Mouse (Mus musculus): ENCODE measurements around the gene Adgrl4.

Adgrl4 gene

DNA sequence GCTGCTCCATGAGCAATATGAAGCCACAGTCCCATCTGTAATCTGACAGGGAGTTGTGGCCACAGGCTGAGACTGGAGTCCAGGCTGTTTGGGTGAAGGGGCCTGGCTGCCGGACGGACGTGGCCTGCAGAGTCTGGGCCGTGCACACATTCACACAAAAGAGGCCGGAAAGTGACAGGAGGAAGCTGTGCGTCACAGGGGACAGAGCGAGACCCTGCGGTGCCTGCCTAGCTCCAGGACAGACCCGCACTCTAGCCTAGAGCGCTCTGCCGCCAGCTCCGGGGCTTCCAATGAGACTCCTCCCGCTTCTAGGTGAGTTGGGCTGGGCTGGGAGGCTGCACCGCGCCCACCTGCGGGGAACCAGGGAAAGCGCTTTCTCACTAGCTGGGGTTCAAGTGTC is at the start of gene Adgrl4:
Gene Adgrl4 (plus strand): TSS at position 195 of the 400 bp plus-strand sequence.
- no peak for DNase-seq

GRCm38 (mm10) chr3:151390912-151391311 is 46.8 kb upstream of the Adgrl4 start:
- DNase-seq: no peak

GRCm38 (mm10) chr3:151392891-151393290 is 44.8 kb upstream of the Adgrl4 start:
- no peak for DNase-seq

- DNase-seq: no peak
Measured at GRCm38 (mm10) chr3:151393330-151393729, 44.4 kb upstream of the Adgrl4 start.

- no peak for DNase-seq
Measured at GRCm38 (mm10) chr3:151399270-151399669, 38.4 kb upstream of the Adgrl4 start.

DNA sequence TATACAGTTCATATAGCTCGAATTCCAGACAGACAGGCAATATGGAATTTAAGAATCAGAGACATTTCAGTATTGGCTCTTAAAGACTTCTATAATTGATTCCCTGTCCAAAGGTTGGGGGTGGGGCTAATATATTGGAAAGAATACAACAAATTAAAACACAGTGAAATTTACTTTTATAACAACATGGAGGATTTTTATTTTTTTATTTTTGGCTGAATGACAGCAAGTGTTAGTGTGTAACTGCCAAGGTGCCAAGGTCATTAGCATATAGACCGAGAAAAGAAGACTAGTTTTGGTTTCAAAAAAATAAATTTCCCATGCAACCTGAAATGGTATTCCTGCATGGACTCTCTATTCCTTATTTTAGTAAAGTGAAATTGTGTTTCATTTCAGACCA is 26.7 kb upstream of the Adgrl4 start:
- DNase-seq: no peak

- DNase-seq: no peak
Measured at GRCm38 (mm10) chr3:151411488-151411887, 26.2 kb upstream of the Adgrl4 start.

DNA sequence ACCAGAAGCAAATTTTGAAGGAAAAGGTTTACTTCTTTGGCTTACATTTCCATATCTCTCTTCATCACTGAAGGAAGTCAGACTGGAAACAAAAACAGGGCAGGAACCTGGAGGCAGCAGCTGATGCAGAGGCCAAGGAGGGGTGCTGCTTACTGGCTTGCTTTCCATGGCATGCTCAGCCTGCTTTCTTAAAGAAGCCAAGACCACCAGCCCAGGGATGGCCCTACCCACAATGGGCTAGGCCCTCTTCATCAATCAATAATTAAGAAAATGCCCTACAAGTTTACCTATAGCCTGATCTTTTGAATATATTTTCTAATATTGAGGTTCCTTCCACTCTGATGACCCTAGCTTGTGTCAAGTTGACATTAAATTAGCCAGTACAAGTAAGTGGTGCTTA is 20.8 kb upstream of the Adgrl4 start:
- no peak for DNase-seq

- DNase-seq: no peak
Measured at GRCm38 (mm10) chr3:151417688-151418572, 19.8 kb upstream of the Adgrl4 start.

GRCm38 (mm10) chr3:151424326-151425207 is 13.1 kb upstream of the Adgrl4 start:
- no peak for DNase-seq

DNA sequence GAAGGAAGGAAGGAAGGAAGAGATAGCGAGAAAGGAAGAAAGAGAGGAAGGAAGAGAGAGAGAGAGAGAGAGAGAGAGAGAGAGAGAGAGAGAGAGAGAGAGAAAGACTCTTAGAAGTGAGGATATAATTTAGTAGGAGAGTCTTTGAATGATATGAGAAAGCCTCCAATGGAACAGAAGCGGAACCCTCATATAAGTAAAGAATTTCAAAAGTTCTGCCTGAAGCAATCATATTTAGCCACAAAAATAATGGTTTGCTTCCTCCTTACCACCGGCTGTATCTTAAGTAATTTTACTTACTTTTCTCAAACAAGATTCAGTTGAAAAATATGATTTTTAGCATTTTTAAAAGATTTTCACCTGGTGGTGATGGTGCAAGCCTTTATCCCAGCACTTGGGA is 7.6 kb upstream of the Adgrl4 start:
- DNase-seq: no peak

GRCm38 (mm10) chr3:151431507-151431906 is 6.2 kb upstream of the Adgrl4 start:
- no peak for DNase-seq

GRCm38 (mm10) chr3:151438364-151438763 is 677 bp downstream of the Adgrl4 start:
- DNase-seq: no peak

GRCm38 (mm10) chr3:151439976-151440375 is 2.3 kb downstream of the Adgrl4 start:
- DNase-seq: no peak

DNA sequence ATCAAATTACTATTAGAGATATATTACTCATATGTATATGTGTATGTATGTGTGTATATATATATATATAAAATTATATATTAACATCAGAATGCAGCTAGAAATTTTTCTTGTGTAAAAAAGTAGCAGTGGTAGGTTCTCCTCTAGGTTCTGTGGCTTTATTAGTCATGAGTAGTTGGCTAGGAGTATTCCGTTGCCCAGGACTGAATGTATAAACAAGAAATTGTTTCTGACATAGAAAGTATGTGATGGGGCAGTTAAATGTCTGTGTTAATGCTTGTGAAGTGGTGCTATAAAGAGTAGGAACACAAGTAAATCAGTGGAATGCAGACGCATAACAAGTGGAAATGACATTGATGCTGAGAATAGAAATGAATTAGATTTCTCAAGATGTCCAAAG is 4.3 kb downstream of the Adgrl4 start:
- no peak for DNase-seq

- no peak for DNase-seq
Measured at GRCm38 (mm10) chr3:151443486-151443885, 5.8 kb downstream of the Adgrl4 start.

- DNase-seq: no peak
Measured at GRCm38 (mm10) chr3:151444284-151444683, 6.6 kb downstream of the Adgrl4 start.

GRCm38 (mm10) chr3:151445936-151446335 is 8.2 kb downstream of the Adgrl4 start:
- no peak for DNase-seq

- no peak for DNase-seq
Measured at GRCm38 (mm10) chr3:151454985-151455701, 17.5 kb downstream of the Adgrl4 start.

DNA sequence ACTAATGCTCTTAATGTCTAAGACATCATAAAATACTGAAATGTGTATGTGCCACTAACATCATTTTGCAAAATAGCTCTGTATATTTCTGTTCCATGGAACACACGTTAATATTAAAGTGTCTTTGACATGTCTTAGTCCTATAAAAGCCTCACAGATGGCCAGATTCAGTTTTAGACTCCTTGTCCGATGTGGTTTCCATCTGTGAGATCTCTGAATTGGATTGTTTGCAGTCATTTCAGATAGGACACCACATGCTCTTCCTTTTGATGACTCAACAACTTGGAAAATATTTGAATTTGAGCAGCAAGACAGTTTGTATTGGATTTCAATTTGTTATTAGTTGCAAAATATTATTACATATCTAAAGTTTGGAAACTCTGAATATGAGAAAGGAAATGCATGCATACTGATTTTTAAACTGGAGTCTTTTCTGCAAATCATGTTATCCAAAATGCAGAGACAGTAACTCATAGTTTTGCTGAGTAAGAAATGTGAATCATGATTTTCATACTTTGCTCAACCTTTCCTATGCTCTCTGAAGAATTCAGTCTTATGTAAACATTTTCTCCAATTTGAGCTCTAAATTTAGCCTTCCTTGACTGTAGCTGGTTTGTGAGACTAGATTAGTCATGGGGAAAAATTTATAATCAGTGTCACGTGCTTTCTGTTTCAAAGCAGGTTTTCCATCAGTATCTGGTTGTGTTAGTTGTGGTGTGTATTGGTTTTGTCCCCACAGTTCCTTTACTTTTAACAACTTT is 21.9 kb downstream of the Adgrl4 start:
- DNase-seq: no peak

DNA sequence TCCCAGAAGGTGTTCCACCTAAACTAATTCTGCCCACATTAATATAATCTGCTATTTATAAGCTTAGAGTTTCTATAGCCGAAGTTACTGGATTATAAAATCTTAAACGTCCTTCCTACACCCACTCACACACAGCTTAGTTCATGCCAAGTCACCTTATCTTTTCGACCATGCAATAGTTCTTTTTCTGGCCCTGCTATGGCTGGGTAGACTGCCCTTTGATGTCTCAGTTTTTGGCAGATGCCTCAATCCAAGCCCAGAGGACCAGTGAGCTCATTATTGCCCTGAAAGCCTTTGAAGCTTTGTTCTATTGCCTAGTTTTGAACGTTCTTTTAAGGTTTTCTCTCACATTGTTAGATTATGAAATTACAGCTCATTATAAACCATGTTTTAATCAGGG is 27.5 kb downstream of the Adgrl4 start:
- DNase-seq: no peak

DNA sequence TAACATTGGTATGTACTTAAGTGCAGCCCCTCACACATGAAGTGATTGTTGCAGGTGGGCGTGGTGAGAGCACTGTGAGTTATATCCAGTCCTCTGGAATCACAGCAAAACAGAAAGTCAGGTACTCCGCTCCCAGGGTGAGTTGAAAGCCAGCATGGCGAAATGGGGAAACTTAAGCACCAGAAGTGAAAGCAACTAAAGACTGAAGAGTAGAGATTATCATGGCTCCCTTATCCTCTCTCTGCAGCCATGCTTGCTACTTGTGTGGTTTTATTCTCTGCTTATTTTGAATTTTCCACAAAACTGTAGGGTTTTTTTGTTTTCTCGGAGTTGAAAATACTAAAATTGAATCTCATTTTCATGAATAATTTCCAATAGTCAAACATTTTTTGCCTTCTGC is 51.2 kb downstream of the Adgrl4 start:
- no peak for DNase-seq
